Mouse (Mus musculus) ES-Bruce4 (cell line): Measurements from ENCODE around the gene Lmln.

Source experiments
- CTCF ChIP-seq: IDR thresholded peaks from one replicate; pipeline ENCODE4 v1.8.1; 2011; ENCODE audit warnings: low read depth, low read length
- EP300 ChIP-seq: IDR thresholded peaks from 2 replicates; pipeline ENCODE4 v1.6.1; 2011; ENCODE audit warnings: low read depth, low read length; ENCODE audit not compliant: insufficient read depth
- POLR2A ChIP-seq: IDR thresholded peaks from one replicate; pipeline ENCODE4 v1.8.1; 2011; ENCODE audit warnings: low read length; ENCODE audit not compliant: insufficient read depth

DNA sequence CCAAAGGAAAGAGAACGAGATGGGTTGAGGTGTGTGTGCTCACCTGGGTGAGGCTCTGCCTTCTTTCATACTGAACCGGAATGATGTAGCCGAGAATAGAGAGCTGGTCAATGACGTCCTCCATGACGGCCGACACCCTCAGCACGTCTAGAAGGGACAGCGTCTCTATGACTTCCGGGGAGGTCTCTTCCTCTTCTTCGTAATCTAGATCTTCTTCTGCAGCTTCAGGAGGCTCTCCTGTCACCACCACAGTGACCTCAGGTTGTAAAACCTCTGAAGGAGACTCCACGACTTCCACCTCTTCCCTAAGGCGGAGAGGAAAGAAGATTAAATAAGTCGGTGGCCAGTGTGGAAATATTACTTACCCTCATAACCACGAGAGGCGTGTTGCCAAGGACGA lies 12.5 kb upstream of the Lmln start:
- no peak for TF ChIP-seq POLR2A
- no peak for TF ChIP-seq CTCF
- no peak for TF ChIP-seq EP300
